Mouse (Mus musculus): ENCODE measurements around the gene C5ar2.

- no peak for TF ChIP-seq POLR2A (IDR thresholded peaks at IDR 0.05; ENCODE audit: low read depth, low read length)
- no peak for TF ChIP-seq MAFK (IDR thresholded peaks at IDR 0.05; ENCODE audit: insufficient replicate concordance, low read length)
- TF ChIP-seq CTCF (conservative IDR thresholded peaks at IDR 0.05 in 1 of 2, IDR thresholded peaks at IDR 0.05 in 1 of 2; ENCODE audit: low read depth in 2 of 2, low read length in 2 of 2), result no peak
These were observed 42.8 kb downstream of the C5ar2 start for GRCm38 (mm10) chr7:16201136-16201535.
